Mouse (Mus musculus): ENCODE results near the gene Amph. TPM values are rescaled to one million over a fixed set of nuclear protein-coding genes. Genes with fewer than 3 reads are reported as not detected.

The Amph gene
- total and polyA plus RNA-seq, 3 experiments, result not detected

DNA sequence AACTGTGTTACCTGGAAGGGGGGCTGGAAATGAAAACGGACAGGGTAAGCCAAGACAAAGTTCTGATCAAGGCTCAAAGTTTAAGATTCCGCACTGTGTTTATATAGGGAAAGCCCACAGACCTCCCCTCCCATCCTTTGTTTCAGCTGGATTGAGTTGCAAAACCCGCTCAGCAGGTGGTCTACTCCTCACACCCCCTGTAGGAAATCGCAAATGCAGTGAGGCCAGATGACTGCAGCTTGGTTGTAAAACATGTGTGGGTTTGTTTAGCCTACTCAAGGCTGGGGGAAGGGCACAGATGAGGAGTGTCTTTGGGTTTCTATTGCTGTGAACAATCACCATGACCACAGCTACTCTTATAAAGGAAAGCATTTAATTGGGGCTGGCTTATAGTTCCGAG, 189.9 kb downstream of the Amph start:
- no peaks in the 10 kb centered on the region for H3K79me2 ChIP-seq (ENCODE audit: control insufficient read depth, insufficient read depth, low read length, poor library complexity)
- no peaks in the 10 kb centered on the region for H3K36me3 ChIP-seq (ENCODE audit: control insufficient read depth in 1 of 2, insufficient read depth in 2 of 2, low read length in 2 of 2)
- no peak overlapping the region for H3K9ac ChIP-seq (ENCODE audit: control insufficient read depth, low read depth, low read length, poor library complexity, severe bottlenecking)
- no peaks in the 10 kb centered on the region for H3K27me3 ChIP-seq (ENCODE audit: control insufficient read depth in 1 of 2, insufficient read depth in 2 of 2, low read length in 2 of 2)
- DNase-seq (ENCODE audit: low read depth, low spot score), result no peak
- H3K9me3 ChIP-seq (replicated peaks; ENCODE audit: insufficient read depth, low read length), result no peaks in the 10 kb centered on the region
- TF ChIP-seq RCOR1 (IDR thresholded peaks at IDR 0.05; ENCODE audit: low read depth, low read length) (no peak), POLR2AphosphoS5 (IDR thresholded peaks at IDR 0.05; ENCODE audit: borderline replicate concordance, low read depth, low read length) (no peak), GABPA (IDR thresholded peaks at IDR 0.05; ENCODE audit: low read depth, low read length) (no peak), MYB (IDR thresholded peaks at IDR 0.05; ENCODE audit: low read depth, low read length) (no peak), BHLHE40 (IDR thresholded peaks at IDR 0.05; ENCODE audit: borderline replicate concordance, low read depth, low read length) (no peak), GATA1 (IDR thresholded peaks at IDR 0.05; ENCODE audit: low read depth, low read length) (no peak), POLR2AphosphoS2 (IDR thresholded peaks at IDR 0.05; ENCODE audit: low read length) (no peak), JUND (IDR thresholded peaks at IDR 0.05; ENCODE audit: low read depth, low read length) (no peak), MXI1 (IDR thresholded peaks at IDR 0.05; ENCODE audit: low read depth, low read length) (no peak), ETS1 (IDR thresholded peaks at IDR 0.05; ENCODE audit: low read depth, low read length) (no peak), UBTF (IDR thresholded peaks at IDR 0.05; ENCODE audit: borderline replicate concordance, insufficient read depth, low read depth, low read length) (no peak), USF2 (IDR thresholded peaks at IDR 0.05; ENCODE audit: borderline replicate concordance in 1 of 2, insufficient read depth in 1 of 2, low read depth in 1 of 2, low read length in 2 of 2) (no peak), HCFC1 (IDR thresholded peaks at IDR 0.05; ENCODE audit: low read depth, low read length) (no peak)
- no peak overlapping the region for H3K27ac ChIP-seq (ENCODE audit: control insufficient read depth, low read depth, low read length)
- H3K4me1 ChIP-seq (ENCODE audit: control insufficient read depth in 1 of 2, insufficient read depth in 2 of 2, low read length in 2 of 2), result peaks cover 0 to 6% of the 10 kb centered on the region in 2 experiments; a peak in 1 of 4 replicates
- no peak overlapping the region for H3K4me3 ChIP-seq (ENCODE audit: control insufficient read depth in 1 of 2, insufficient read depth in 1 of 2, low read depth in 2 of 2, low read length in 2 of 2)

- Histone ChIP-seq H3K4me1 (ENCODE audit: control insufficient read depth in 1 of 2, insufficient read depth in 2 of 2, low read length in 2 of 2) (peaks cover 0 to 6% of the 10 kb centered on the region in 2 experiments; a peak in 1 of 4 replicates), H3K36me3 (ENCODE audit: control insufficient read depth in 1 of 2, insufficient read depth in 2 of 2, low read length in 2 of 2) (no peaks in the 10 kb centered on the region), H3K27ac (ENCODE audit: control insufficient read depth, low read depth, low read length) (no peak overlapping the region), H3K4me3 (ENCODE audit: control insufficient read depth in 1 of 2, insufficient read depth in 1 of 2, low read depth in 2 of 2, low read length in 2 of 2) (no peak overlapping the region), H3K9ac (ENCODE audit: control insufficient read depth, low read depth, low read length, poor library complexity, severe bottlenecking) (no peak overlapping the region), H3K27me3 (ENCODE audit: control insufficient read depth in 1 of 2, insufficient read depth in 2 of 2, low read length in 2 of 2) (no peaks in the 10 kb centered on the region), H3K79me2 (ENCODE audit: control insufficient read depth, insufficient read depth, low read length, poor library complexity) (no peaks in the 10 kb centered on the region), H3K9me3 (replicated peaks; ENCODE audit: insufficient read depth, low read length) (no peaks in the 10 kb centered on the region)
- TF ChIP-seq ZMIZ1 (IDR thresholded peaks at IDR 0.05; ENCODE audit: low read depth, low read length) (no peak), TCF12 (IDR thresholded peaks at IDR 0.05; ENCODE audit: low read depth, low read length) (no peak), JUND (IDR thresholded peaks at IDR 0.05; ENCODE audit: low read depth, low read length) (no peak), HCFC1 (IDR thresholded peaks at IDR 0.05; ENCODE audit: low read depth, low read length) (no peak), GABPA (IDR thresholded peaks at IDR 0.05; ENCODE audit: low read depth, low read length) (no peak), POLR2A (IDR thresholded peaks at IDR 0.05; ENCODE audit: control insufficient read depth in 1 of 2, insufficient read depth in 1 of 2, low read depth in 1 of 2, low read length in 2 of 2, poor library complexity in 1 of 2) (no peak), TBP (IDR thresholded peaks at IDR 0.05; ENCODE audit: low read depth, low read length) (no peak), MAX (IDR thresholded peaks at IDR 0.05; ENCODE audit: low read length) (no peak), MAZ (IDR thresholded peaks at IDR 0.05; ENCODE audit: low read depth, low read length) (no peak), SIN3A (IDR thresholded peaks at IDR 0.05; ENCODE audit: low read length) (no peak), CHD2 (IDR thresholded peaks at IDR 0.05; ENCODE audit: low read length) (no peak), NRF1 (IDR thresholded peaks at IDR 0.05; ENCODE audit: insufficient read depth, low read depth, low read length, poor library complexity, severe bottlenecking) (no peak)
- no peak for DNase-seq (ENCODE audit: low read depth, low spot score)
Observed at GRCm38 (mm10) chr13:19138550-19138949, 190.5 kb downstream of the Amph start.
